Mouse (Mus musculus): Measurements from ENCODE around the gene Shd. TPM values are rescaled to one million over a fixed set of nuclear protein-coding genes. Genes with fewer than 3 reads are reported as not detected.
A peak's percentile ranks its signal among the peaks of the same experiment; 100 is the strongest.
"Not testable (repeated sequence)": the region's sequence is repeated elsewhere in the genome, so short reads cannot be mapped to it uniquely, and the experiment has no call there.

The Shd gene
- 2.5 and 4.3 TPM in 2 replicates for polyA plus RNA-seq (2011; ENCODE audit: insufficient read depth, insufficient read length, low read depth, missing spikeins)

- peak within 1 kb of the TSS; percentile 67 for H3K4me3 ChIP-seq (ENCODE audit: low read depth, low read length)
- no peaks in the 10 kb centered on the region for H3K9me3 ChIP-seq (replicated peaks; ENCODE audit: control insufficient read depth, insufficient read depth, low read length, poor library complexity, severe bottlenecking)
- peak within 1 kb of the TSS; percentile 73 for H3K9ac ChIP-seq (ENCODE audit: low read depth, poor library complexity, severe bottlenecking)
- no peaks in the 10 kb centered on the region for H3K36me3 ChIP-seq (ENCODE audit: control insufficient read depth, insufficient read depth, low read length, poor library complexity, severe bottlenecking)
- no peak within 1 kb of the TSS for H3K27ac ChIP-seq (ENCODE audit: insufficient read depth, low read length)
- TF ChIP-seq POLR2A (IDR thresholded peaks at IDR 0.05; ENCODE audit: insufficient read depth, low read length), result no peak
- no peak for TF ChIP-seq EP300 (IDR thresholded peaks at IDR 0.05; ENCODE audit: insufficient read depth, low read depth, low read length)
- H3K4me1 ChIP-seq (ENCODE audit: control insufficient read depth, insufficient read depth, low read length), result peaks cover 3% of the 10 kb centered on the region
- no peaks in the 10 kb centered on the region for H3K27me3 ChIP-seq (ENCODE audit: control insufficient read depth, insufficient read depth, low read length, poor library complexity, severe bottlenecking)
These were observed at the start of gene Shd for GRCm38 (mm10) chr17:55969966-55970891. Gene Shd (plus strand): TSS chr17:55970467.

- TF ChIP-seq CTCF (IDR thresholded peaks at IDR 0.05; ENCODE audit: low read depth, low read length) (no peak), POLR2A (IDR thresholded peaks at IDR 0.05; ENCODE audit: insufficient read depth, low read length) (no peak), EP300 (IDR thresholded peaks at IDR 0.05; ENCODE audit: insufficient read depth, low read depth, low read length) (no peak)
- H3K36me3 ChIP-seq (ENCODE audit: control insufficient read depth, insufficient read depth, low read length, poor library complexity, severe bottlenecking), result no peaks in the 10 kb centered on the region
- no peak overlapping the region for H3K27ac ChIP-seq (ENCODE audit: insufficient read depth, low read length)
- H3K27me3 ChIP-seq (ENCODE audit: control insufficient read depth, insufficient read depth, low read length, poor library complexity, severe bottlenecking), result no peaks in the 10 kb centered on the region
- peak overlapping the region; percentile 88 for H3K4me3 ChIP-seq (ENCODE audit: low read depth, low read length)
- H3K9me3 ChIP-seq (replicated peaks; ENCODE audit: control insufficient read depth, insufficient read depth, low read length, poor library complexity, severe bottlenecking), result peaks cover 14% of the 10 kb centered on the region
- peaks cover 2% of the 10 kb centered on the region for H3K4me1 ChIP-seq (ENCODE audit: control insufficient read depth, insufficient read depth, low read length)
- H3K9ac ChIP-seq (ENCODE audit: low read depth, poor library complexity, severe bottlenecking), result peak overlapping the region; percentile 49
These were observed 38.4 kb upstream of the Shd start for GRCm38 (mm10) chr17:55931553-55932502.

- Histone ChIP-seq H3K9ac (ENCODE audit: low read depth, poor library complexity, severe bottlenecking) (peak overlapping the region; percentile 49), H3K4me1 (ENCODE audit: control insufficient read depth, insufficient read depth, low read length) (peaks cover 2% of the 10 kb centered on the region), H3K36me3 (ENCODE audit: control insufficient read depth, insufficient read depth, low read length, poor library complexity, severe bottlenecking) (no peaks in the 10 kb centered on the region), H3K9me3 (replicated peaks; ENCODE audit: control insufficient read depth, insufficient read depth, low read length, poor library complexity, severe bottlenecking) (peaks cover 14% of the 10 kb centered on the region), H3K27me3 (ENCODE audit: control insufficient read depth, insufficient read depth, low read length, poor library complexity, severe bottlenecking) (no peaks in the 10 kb centered on the region), H3K27ac (ENCODE audit: insufficient read depth, low read length) (no peak overlapping the region), H3K4me3 (ENCODE audit: low read depth, low read length) (peak overlapping the region; percentile 88)
- no peak for TF ChIP-seq POLR2A (IDR thresholded peaks at IDR 0.05; ENCODE audit: insufficient read depth, low read length)
- no peak for TF ChIP-seq CTCF (IDR thresholded peaks at IDR 0.05; ENCODE audit: low read depth, low read length)
- TF ChIP-seq EP300 (IDR thresholded peaks at IDR 0.05; ENCODE audit: insufficient read depth, low read depth, low read length), result no peak
These were observed 37.6 kb upstream of the Shd start for GRCm38 (mm10) chr17:55932635-55933034.

- H3K27me3 ChIP-seq (ENCODE audit: control insufficient read depth, insufficient read depth, low read length, poor library complexity, severe bottlenecking), result no peaks in the 10 kb centered on the region
- TF ChIP-seq EP300 (IDR thresholded peaks at IDR 0.05; ENCODE audit: insufficient read depth, low read depth, low read length), result no peak
- no peak for TF ChIP-seq POLR2A (IDR thresholded peaks at IDR 0.05; ENCODE audit: insufficient read depth, low read length)
- no peak for TF ChIP-seq CTCF (IDR thresholded peaks at IDR 0.05; ENCODE audit: low read depth, low read length)
- peaks cover 2% of the 10 kb centered on the region for H3K4me1 ChIP-seq (ENCODE audit: control insufficient read depth, insufficient read depth, low read length)
- no peak overlapping the region for H3K27ac ChIP-seq (ENCODE audit: insufficient read depth, low read length)
- no peaks in the 10 kb centered on the region for H3K36me3 ChIP-seq (ENCODE audit: control insufficient read depth, insufficient read depth, low read length, poor library complexity, severe bottlenecking)
- H3K9me3 ChIP-seq (replicated peaks; ENCODE audit: control insufficient read depth, insufficient read depth, low read length, poor library complexity, severe bottlenecking), result peaks cover 14% of the 10 kb centered on the region
- H3K4me3 ChIP-seq (ENCODE audit: low read depth, low read length), result no peak overlapping the region
- no peak overlapping the region for H3K9ac ChIP-seq (ENCODE audit: low read depth, poor library complexity, severe bottlenecking)
These were observed 37.1 kb upstream of the Shd start for GRCm38 (mm10) chr17:55933191-55933590.

- not testable (repeated sequence) for H3K4me1 ChIP-seq (ENCODE audit: control insufficient read depth, insufficient read depth, low read length); H3K27me3 ChIP-seq (ENCODE audit: control insufficient read depth, insufficient read depth, low read length, poor library complexity, severe bottlenecking); H3K36me3 ChIP-seq (ENCODE audit: control insufficient read depth, insufficient read depth, low read length, poor library complexity, severe bottlenecking); H3K9me3 ChIP-seq (replicated peaks; ENCODE audit: control insufficient read depth, insufficient read depth, low read length, poor library complexity, severe bottlenecking)
- Histone ChIP-seq H3K4me3 (ENCODE audit: low read depth, low read length) (peak overlapping the region; percentile 99), H3K27ac (ENCODE audit: insufficient read depth, low read length) (peak overlapping the region; percentile 46), H3K9ac (ENCODE audit: low read depth, poor library complexity, severe bottlenecking) (peak overlapping the region; percentile 55)
These were observed 25.8 kb upstream of the Shd start for GRCm38 (mm10) chr17:55944387-55944865.

- H3K9ac ChIP-seq (ENCODE audit: low read depth, poor library complexity, severe bottlenecking), result peak overlapping the region; percentile 55
- H3K9me3 ChIP-seq (replicated peaks; ENCODE audit: control insufficient read depth, insufficient read depth, low read length, poor library complexity, severe bottlenecking); H3K4me1 ChIP-seq (ENCODE audit: control insufficient read depth, insufficient read depth, low read length); H3K27me3 ChIP-seq (ENCODE audit: control insufficient read depth, insufficient read depth, low read length, poor library complexity, severe bottlenecking); H3K36me3 ChIP-seq (ENCODE audit: control insufficient read depth, insufficient read depth, low read length, poor library complexity, severe bottlenecking): not testable (repeated sequence)
- 0 out of 2 replicates have a peak overlapping the region, but pooled peaks have one; percentile 43 for H3K27ac ChIP-seq (ENCODE audit: insufficient read depth, low read length)
- H3K4me3 ChIP-seq (ENCODE audit: low read depth, low read length), result peak overlapping the region; percentile 99
These were observed 25.2 kb upstream of the Shd start for GRCm38 (mm10) chr17:55944866-55945682.

All from ES-Bruce4 (cell line).